Mouse (Mus musculus) spleen, postnatal 14 days (tissue): ENCODE results near the gene Hnmt.
"Not testable (repeated sequence)": the region's sequence is repeated elsewhere in the genome, so short reads cannot be mapped to it uniquely, and the experiment has no call there.

Experiments
- DNase-seq, 2 experiments: peaks; one replicate each; pipeline ENCODE4 v3.0.0; 2021 to 2022; ENCODE audit warnings: low spot score in 2 of 2

The Hnmt gene

DNA sequence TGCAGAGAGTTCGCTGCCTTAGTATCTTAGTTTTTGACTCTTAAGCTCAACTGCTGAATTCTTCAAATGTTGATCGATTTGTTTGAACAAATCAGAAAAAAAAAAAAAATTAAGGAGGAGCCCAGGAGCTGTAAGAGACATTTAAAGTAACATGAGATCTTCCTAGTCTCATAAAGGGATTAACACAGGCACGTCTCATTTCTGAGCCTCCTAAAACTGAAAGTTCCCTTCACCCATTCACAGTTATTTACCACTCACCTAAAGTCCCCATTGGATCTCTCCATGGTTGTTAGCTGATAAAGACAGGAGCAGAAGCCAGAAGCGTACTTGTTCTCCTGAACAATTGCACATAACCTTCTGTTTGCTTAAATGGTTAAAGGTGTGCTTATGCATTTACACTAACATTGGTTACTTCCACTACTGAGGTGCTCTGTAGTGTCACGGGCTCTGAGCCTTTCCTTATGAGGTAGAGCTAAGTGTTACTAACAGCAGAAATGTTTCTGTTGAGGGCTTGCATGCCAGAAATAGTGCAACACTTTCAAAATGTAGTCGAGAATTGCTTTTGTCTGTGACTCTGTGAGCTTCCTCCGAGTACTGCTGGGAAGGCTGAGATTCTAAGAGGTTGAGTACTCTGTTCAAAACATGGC is at the start of gene Hnmt:
Gene Hnmt (minus strand): TSS at position 51 of the 647 bp plus-strand sequence.
- no peak for DNase-seq

DNA sequence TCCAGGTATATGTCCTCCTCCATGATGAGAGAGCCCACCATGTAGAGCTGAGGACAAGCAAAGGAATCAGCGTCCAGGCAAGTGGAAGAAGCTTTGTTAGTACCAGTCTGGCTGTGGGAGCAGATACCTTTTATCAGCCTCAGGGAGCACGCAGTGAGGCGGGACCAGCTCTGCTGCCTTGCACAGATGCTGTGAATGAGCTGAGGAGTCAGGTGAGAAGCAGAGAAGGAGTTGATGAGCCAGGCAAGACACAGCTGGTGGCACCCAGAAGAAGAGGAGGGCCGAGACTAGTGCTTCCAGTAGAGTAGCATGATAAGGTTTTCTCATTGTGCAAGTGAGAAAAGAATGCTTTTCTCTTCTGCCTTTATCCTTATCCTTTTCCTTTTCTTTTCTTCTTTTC is 47.3 kb upstream of the Hnmt start, which contains the start of gene Tbpl2:
Gene Tbpl2 (minus strand): TSS at position 101 of the 400 bp plus-strand sequence.
- DNase-seq = no peak

DNA sequence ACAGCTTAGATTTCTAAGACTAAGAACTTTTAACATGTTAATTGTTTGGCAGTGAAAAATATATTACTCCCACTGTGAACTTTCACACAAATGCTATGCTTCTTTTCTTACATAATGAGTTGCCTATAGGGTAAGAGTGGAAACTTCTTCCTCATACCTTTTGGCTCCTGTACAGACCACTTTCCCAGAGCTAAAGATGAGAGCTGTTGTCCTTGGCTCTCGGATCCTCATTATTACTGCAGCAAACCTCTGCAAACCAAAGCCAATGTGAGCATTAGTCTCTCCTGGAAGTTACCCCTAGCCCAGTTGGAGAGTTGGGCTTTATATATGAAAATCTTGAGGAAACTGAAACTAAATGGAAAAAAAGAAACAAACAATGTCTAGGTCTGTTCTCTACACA is 41.7 kb upstream of the Hnmt start:
- DNase-seq = no peak

DNA sequence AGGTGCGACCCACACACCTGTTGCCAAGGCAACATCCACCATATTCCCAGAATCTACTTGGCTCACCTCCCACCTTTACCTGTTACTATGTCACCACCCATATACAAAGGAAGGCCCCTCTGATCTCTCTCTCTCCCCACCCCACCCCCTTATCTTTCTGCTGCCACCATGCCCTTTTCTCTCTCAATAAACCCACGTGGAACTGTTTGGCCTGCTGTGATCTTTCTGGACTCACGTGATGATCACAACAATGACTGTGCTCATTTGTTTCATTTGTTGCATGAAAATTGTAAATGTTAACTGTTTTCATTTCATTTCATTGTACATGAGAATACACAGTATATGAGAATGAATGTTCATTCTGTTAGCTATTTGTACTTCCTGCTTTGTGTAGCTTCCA is 1.3 kb upstream of the Hnmt start:
- no peak for DNase-seq

DNA sequence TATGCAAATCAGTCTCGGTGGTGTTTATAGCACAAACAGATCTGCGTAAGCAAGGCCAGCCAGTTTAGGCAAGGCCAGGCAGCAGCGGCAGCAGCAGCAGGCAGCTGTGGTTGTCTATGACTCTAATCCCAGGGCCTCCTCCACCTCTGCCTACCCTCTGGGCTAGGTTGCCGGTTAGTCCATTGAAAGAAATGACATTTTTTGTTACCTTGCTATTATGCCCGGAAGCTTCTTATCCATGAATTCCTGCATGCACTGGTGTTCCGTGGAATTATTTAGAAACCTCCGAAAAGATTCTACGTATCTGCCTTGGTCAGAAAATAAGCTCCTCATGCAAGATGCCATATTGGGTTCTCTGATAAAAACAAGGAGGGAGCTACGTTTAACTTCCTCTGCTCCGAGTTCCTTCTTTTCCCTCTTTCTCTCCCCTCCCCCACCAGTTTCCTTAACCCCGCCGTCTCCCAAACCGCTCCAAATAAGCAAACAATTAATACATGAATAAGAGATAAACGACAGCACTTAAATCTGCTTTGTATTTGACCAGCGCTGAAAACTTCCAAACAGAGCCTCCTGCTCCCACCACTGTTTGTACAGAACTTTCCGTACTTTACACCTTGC is 605 bp downstream of the Hnmt start:
- DNase-seq = no peak

DNA sequence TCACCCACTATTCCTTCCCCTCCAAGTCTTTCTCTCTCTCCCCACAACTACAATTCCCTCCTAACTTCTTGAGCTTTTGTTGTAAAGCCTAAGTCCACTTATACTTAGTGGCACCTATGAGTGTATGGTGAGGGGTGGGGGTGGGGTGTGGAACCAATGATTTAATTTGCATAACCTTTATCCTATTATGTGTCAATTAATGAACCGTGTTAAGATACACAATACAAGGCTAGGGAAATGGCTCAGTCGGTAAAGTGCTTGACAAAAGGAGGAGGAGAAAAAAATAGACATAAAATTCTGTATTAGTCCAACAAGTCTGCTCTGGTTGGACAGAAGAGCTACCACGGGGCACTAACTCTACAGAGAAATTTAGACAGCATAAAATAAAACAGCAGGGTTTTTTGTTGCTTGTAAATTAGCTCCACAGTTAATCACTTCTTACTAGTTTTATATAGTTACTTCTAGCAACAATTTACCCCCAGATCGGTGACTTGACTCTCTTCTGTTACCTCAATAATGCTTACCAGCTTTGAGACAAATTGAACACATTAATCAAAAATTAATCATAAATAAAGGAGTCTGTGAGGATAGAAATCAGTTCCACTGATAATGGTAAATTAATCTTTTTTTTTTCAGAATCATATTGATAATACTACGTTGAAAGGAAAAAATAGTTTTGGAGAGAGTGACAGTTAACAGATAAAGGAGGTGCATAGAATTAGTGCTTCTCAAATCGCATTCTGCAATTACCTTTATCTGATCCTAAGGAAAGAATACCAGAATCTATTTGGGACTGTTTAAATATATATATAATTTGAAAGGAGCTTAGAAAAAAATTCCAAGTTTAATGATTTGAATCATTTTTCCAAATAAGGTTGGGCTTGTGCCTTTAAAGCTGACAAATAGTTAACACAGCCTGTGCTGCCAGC is 1.4 kb downstream of the Hnmt start:
- no peak for DNase-seq

DNA sequence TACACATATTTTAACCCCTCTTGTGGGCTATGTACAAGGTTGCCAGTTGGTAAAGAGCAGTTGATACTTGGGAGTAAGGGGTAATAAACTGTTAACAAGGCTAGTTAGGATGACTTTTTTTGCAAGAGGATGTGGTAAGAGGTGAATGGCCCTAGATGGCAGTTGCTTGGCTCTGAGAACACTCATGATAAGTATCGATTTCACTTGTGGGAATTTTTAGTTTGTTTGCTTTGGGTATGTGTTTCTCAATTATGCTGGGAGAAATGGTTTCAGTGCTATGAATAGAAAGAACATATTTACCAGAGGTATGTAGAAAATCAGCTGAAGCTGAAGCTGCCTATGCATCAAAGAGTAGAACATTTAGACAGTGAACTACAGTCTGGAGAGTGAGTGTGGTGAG is 6.3 kb downstream of the Hnmt start:
- no peak for DNase-seq

DNA sequence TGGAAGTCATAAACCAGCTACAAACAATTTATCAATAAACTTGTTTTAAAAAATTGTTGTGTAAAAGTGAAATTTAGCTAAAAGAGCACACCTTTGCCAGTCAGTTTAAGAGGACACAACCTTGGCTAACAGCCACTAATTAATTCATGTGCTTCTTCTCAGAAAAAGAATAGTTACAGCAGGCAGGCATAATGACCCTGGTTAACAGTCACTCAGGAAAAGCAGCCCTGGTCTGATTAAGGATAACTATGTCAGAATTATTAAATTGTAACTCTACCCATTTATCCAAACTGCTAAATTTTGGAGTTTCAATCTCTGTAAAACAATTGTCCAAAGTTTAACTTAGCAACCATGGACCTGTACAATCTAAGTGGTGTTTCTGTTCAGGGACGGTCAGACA is 8.7 kb downstream of the Hnmt start:
- no peak for DNase-seq

DNA sequence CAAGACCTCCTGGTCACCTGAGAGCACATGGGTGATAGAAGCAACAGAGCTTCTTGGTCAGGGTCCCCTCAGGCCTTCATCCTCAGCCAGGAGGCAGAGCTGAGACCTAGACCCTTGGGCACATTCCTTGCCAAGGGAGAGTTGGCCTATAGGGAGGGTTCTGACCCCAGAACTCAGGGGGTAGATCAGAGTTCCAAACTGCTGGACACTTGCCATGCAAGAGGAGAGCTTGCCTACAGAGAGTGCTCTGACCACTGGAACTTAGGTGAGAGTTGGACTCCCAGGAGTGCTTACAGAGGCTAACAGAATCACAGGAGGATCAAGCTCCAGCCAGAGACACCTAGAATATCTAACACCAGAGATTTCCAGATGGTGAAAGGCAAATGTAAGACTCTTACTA is 29.8 kb downstream of the Hnmt start:
- not testable (repeated sequence) for DNase-seq

DNA sequence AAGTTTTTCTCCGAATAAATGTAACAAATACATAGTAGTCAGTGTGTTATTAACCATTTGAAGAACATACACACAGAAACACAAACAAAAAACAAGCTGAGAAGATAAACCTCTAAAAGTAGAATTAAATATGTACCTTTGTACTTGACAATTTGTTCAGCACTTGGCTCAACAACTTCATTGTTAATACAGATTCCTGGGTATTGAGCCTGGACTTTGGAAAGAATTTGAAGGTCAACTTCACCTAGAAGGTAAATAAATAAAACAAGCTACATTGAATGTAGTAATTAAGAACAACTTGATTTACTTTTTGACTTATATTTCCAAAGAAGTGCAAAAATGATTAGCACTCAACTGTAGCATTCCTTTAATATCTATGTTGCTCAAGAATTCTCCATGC is 30.2 kb downstream of the Hnmt start:
- no peak for DNase-seq

DNA sequence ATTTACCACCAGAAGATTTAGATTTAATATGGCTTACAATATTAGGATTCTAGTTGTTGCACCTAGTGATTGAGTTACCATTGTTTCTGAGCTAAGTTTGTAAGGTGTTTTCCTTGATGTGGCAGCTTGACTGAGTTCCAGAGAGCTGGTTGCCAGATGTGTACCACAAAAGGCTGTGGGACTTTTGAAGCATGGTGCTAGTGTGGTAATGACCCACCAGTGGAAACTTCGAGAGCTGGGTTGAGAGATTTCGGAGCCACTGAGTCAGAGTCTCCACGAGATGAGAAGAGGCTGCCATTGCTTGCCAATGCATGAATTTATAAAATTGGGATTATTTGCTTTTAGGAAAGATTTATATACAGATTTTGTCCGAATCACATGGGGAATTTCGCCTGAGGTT is 34.2 kb downstream of the Hnmt start:
- DNase-seq = no peak

DNA sequence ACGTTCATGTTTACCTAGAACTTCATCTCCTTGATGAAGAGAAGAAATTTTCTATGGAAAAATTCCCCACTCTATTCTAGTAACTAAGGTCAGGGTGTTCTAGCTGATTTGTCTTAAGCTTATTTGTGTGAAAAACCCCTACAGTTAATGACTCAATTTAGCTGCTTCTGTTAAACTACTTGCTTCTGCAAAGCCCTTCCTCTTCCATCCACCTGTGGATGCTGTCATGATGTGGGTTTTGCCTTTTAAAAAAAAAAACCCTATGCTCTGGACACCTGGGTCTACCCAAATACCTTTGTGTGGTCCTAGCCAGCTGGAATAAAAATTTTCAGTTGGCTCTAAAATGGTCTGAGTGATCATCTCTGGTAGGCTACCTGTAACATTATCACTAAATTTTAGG is 49.9 kb downstream of the Hnmt start:
- no peak for DNase-seq

DNA sequence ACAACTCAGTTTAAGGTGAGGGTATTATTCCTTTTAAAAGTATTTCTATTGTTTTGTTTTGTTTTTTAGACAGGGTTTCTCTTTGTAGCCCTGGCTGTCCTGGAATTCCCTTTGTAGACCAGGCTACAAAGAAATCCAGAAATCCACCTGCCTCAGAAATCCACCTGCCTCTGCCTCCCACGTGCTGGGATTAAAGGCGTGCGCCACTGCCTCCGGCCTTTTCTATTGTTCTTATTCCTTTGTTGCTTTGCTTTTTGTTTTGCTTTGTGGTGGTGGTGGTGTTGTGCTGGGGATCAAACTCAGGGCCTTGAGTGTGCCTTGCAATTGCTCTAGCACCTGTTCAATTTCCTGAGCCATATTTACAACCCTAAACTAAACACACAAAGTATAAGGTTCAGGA is 50.4 kb downstream of the Hnmt start:
- DNase-seq = no peak

DNA sequence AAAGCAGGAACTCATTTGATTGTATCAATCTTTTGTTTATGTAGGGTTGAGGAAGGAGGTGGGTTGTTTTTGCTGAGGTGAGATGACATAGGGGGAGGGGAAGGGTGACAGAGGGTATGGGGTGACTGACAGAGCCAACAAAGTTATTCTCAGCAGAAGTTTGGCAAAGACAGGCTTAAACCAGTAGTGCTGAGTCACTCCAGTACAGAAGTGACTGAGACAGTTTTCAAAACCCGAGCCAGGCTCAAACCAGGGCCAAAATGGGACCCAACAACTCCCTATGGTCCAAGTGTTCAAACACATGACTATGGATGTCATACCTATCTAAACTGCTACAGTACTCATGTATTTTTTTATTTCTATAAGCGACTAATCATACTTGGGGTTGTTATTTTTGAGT is 52.4 kb downstream of the Hnmt start:
- no peak for DNase-seq

DNA sequence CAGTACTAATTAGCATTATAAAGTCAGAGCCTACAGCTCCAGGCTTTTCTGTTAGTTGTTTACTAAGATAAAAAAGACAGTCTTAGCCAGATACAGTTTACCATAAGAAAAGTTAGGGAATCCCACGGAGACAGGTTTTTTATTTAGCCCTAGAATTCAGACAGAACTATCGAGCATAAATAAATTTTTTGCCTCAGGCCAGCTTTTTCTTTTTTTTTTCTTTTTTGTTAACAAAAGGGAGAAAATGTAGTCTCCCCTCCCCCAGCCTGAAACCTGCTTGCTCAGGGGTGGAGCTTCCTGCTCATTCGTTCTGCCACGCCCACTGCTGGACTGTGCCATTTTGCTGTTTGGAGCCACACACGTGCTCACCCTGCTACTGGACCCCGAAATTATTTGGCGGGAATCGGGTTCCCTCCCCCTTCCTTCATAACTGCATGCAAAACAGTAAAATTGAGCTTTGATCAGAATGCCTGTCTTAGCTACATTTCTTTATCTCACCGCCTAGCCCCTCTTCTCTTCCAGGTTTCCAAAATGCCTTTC is 59.1 kb downstream of the Hnmt start:
- DNase-seq = not testable (repeated sequence)

DNA sequence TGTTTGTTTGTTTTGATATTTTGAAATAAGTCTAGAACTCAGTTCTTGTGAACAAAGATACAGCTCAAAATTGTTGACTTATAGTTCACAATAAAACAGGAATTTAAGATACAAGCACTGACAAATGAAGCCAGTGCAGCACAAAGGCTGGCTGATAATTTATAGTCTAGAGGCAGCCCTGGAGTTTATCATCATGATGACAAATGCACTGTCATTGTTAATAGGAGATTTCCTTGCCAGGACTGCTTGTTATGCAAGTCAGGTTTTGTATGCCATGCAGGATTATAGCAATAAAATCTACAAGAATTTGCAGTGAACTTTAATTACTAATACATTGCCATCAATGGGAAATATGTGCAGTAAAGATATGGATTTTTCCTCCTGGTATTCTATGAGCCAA is 61.9 kb downstream of the Hnmt start:
- DNase-seq = no peak

DNA sequence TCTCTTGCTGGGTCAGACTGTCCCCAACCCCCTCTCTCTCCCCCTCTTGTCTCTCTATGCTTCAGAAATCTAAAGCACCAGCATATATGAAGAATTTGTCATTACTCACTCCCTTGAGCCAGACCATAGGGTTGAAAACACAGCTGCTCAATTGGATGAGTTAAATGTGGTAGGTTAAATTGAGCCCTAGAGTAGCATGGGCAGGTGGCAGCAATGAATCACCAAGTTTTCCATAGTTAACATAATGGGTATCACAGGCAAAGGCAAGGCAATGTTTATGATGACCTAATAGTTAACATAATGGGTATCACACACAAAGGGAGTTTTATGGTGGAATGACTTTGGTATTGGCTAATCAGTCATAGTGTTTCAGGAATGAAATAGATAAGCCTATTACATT is 65.9 kb downstream of the Hnmt start:
- DNase-seq = no peak

DNA sequence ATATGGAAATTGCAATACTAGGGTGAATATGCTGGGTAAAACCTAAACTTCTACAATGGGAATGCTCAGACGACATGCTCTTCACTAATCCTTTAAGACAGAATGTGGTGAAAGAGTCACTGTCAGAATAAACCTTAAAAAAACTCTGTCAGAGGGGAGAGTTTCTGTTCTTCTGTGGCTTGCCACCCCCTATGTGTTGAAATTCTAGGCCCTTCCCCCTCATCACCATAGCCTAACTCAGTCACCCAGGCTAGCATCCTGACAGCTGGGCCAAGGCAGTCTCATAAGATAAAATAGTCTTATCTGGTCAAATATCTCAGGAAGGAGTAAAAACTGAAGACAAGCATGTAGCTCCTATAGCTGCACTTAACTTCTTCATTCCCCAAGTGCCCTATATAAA is 66.3 kb downstream of the Hnmt start:
- DNase-seq = no peak

DNA sequence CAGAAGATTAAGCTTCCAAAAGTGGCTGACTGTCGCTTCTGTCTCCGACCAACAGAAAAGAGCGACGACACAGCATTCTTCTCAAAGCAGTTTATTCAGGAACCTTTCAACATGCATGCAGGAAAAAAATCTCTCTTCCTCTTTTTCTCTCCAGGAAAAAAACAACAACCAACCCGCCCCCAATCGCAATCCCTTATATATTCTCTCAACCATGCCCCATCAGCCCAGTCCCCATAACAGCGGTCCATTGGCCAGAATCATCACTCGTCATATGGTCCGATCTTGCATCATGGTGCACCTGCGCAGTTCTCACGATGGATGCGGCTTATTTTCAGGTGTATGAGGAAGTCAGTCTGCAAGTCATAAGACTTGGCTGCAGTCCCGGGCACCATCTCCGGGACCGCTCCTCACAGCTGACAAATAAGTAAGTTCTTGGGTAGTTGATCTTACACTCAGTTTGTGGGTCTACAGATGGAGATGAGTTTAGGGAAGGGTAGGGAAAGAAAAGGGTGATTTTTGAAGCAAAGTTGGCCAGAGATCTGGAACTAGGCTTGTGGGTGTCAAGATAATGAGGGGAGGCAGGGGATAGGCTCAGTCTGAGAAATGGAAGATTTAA is 88.4 kb downstream of the Hnmt start:
- DNase-seq = not testable (repeated sequence)
